Mouse (Mus musculus) forebrain, embryonic 16.5 days (tissue): Measurements from ENCODE around the gene Epn1. TPM values are rescaled to one million over a fixed set of nuclear protein-coding genes. Genes with fewer than 3 reads are reported as not detected.
"Not testable (repeated sequence)": the region's sequence is repeated elsewhere in the genome, so short reads cannot be mapped to it uniquely, and the experiment has no call there.

ENCODE experiments used
- ATAC-seq: fragments of 200-750 bp; cut with Nextera tagmentation; 2 replicates; pipeline ENCODE4 v1.8.0; 2017; ENCODE audit warnings: mild to moderate bottlenecking, moderate library complexity
- H3K27ac ChIP-seq: fragments of 300-500 bp; sonication (generic); 2 replicates; pipeline ENCODE4 v1.5.1; 2014; ENCODE audit warnings: low read length, control low read depth
- H3K27me3 ChIP-seq: fragments of 300-500 bp; sonication (generic); replicated peaks from 2 replicates; pipeline ENCODE4 v1.6.1; 2014; ENCODE audit warnings: low read length; ENCODE audit not compliant: control insufficient read depth, insufficient read depth
- H3K36me3 ChIP-seq: fragments of 300-500 bp; sonication (generic); 2 replicates; pipeline ENCODE4 v1.6.1; 2014; ENCODE audit not compliant: control insufficient read depth, insufficient read depth
- H3K4me1 ChIP-seq: fragments of 300-500 bp; sonication (generic); replicated peaks from 2 replicates; pipeline ENCODE4 v1.6.1; 2014; ENCODE audit warnings: low read length; ENCODE audit not compliant: control insufficient read depth, insufficient read depth
- H3K4me2 ChIP-seq: fragments of 300-500 bp; sonication (generic); 2 replicates; pipeline ENCODE4 v1.6.1; 2014; ENCODE audit warnings: mild to moderate bottlenecking, low read length, control low read depth
- H3K4me3 ChIP-seq: fragments of 300-500 bp; sonication (generic); replicated peaks from 2 replicates; pipeline ENCODE4 v1.5.1; 2014; ENCODE audit warnings: mild to moderate bottlenecking, low read length, control low read depth
- H3K9ac ChIP-seq: fragments of 300-500 bp; sonication (generic); replicated peaks from 2 replicates; pipeline ENCODE4 v1.6.1; 2014; ENCODE audit warnings: low read depth, low read length, control low read depth
- H3K9me3 ChIP-seq: fragments of 300-500 bp; sonication (generic); 2 replicates; pipeline ENCODE4 v1.6.1; 2016; ENCODE audit warnings: low read length; ENCODE audit not compliant: control insufficient read depth
- WGBS: fragments of 180-500 bp; shearing (Covaris S2); extraction: QIAGEN DNeasy Blood & Tissue Kit; methylation state at CpG from one replicate; pipeline ENCODE4 v1.1.7; 2014; 5-methylcytosine and 5-hydroxymethylcytosine counted together
- polyA plus RNA-seq: library from polyadenylated mRNA; unstranded; fragments of >200 nt; fragmentation: Nextera tagmentation; extraction: Ambion mirVana; gene quantifications from 2 replicates; pipeline ENCODE4 v1.2.1, GENCODE M21; 2015

Gene Epn1
- polyA plus RNA-seq, 1 experiment from 2014 or later: 104 TPM

DNA sequence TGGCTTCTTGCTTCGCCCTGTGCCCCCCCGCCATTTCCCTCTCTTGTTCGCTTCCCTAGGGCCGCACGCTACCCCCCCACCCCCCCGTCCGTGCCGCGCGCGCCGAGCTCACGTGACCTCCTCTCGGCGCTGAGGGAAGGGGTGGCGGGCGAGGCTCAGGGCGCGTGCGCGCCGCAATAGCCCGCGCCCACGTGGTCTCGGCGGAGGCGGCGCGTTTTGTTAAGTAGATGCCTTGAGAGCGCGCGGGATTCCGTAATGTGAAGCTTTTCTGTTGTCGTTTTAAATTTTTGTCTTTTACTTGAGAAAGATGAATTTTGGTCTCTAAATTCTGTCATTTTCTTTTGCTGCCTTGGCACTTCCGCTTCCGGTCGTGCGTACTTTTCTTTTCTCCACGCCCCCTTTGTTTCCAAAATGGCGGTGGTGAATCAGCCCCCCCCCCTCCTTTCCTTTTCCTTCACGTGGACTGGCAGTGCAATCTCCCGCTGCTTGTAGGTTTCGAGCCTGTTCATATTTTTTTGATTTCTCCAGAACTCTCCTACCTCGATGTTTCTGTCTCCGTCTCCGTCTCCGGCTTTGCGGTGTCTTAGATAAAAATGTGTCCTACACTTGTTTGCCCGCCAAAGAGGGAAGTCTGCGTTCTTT lies 17.6 kb upstream of the Epn1 start:
- Histone ChIP-seq H3K4me3 (peak overlapping the region; percentile 83), H3K4me1 (peaks cover 45% of the 10 kb centered on the region), H3K27me3 (peaks cover 5% of the 10 kb centered on the region; the same call in 1 of the 2 replicates), H3K9ac (peak overlapping the region; percentile 65), H3K36me3 (0 out of 2 replicates have a peak, but pooled peaks cover 3% of the 10 kb centered on the region), H3K9me3 (no peaks in the 10 kb centered on the region), H3K27ac (peak overlapping the region; percentile 96), H3K4me2 (peak overlapping the region; percentile 97)
- WGBS: 0% methylated on average over 42 of the region's 51 CpGs
- ATAC-seq: peak; percentile 36

GRCm38 (mm10) chr7:5064886-5065285 lies 15.1 kb upstream of the Epn1 start:
- H3K4me1 ChIP-seq: peaks cover 35% of the 10 kb centered on the region
- H3K9ac ChIP-seq: no peak overlapping the region
- ATAC-seq: no peak
- H3K4me3 ChIP-seq: no peak overlapping the region
- peaks cover 11% of the 10 kb centered on the region for H3K36me3 ChIP-seq
- no peak overlapping the region for H3K4me2 ChIP-seq
- no peak overlapping the region for H3K27ac ChIP-seq
- H3K27me3 ChIP-seq: no peaks in the 10 kb centered on the region
- no peaks in the 10 kb centered on the region for H3K9me3 ChIP-seq
- WGBS: 92% methylated on average over 6 of the region's 6 CpGs

DNA sequence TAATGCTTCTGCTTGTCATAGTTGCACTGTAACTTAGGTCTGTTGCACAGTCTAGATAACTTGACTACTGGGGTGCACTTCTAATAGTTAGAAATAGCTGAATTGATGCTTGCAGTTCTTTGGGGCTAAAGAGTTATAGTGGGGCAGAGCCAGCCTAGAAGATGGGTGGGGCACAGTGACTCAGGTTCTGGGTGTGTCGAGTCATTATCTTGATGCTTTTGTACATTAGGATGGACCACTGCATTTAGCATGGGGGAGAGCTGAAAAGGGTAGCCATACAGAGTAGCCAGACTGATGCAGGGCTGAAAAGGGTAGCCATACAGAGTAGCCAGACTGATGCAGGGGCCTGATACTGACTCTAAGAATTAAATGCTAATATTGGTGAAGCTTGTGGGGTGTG lies 6.4 kb upstream of the Epn1 start:
- no peak overlapping the region for H3K4me2 ChIP-seq
- H3K27ac ChIP-seq: no peak overlapping the region
- H3K9ac ChIP-seq: no peak overlapping the region
- no peak overlapping the region for H3K4me3 ChIP-seq
- no peak for ATAC-seq
- H3K9me3 ChIP-seq: no peaks in the 10 kb centered on the region
- H3K27me3 ChIP-seq: no peaks in the 10 kb centered on the region
- no peaks in the 10 kb centered on the region for H3K4me1 ChIP-seq
- 90% methylated on average over 1 of the region's 1 CpGs for WGBS
- H3K36me3 ChIP-seq: peaks cover 41% of the 10 kb centered on the region

DNA sequence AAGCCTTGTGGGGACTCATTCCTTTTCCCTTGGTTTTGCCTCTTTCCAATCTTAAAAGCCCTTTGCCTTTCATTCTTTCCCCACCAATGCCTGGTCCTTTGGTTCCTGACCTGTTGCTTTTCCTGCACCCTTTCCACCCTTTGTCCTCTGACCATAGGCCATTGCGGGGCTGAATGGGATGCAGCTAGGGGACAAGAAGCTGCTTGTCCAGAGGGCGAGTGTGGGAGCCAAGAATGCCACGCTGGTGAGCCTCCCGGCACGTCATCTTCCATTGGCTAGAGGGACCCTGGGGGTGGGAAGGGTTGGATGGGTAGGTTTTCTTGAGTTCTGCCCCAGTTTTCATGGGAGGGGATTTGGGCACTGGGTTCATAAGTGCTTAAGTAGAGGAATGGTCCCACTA lies 5.1 kb upstream of the Epn1 start:
- H3K9me3 ChIP-seq: no peaks in the 10 kb centered on the region
- no peak overlapping the region for H3K27ac ChIP-seq
- no peaks in the 10 kb centered on the region for H3K4me1 ChIP-seq
- peaks cover 38% of the 10 kb centered on the region for H3K36me3 ChIP-seq
- H3K4me2 ChIP-seq: no peak overlapping the region
- no peak overlapping the region for H3K4me3 ChIP-seq
- no peak for ATAC-seq
- H3K9ac ChIP-seq: no peak overlapping the region
- H3K27me3 ChIP-seq: no peaks in the 10 kb centered on the region
- WGBS: 93% methylated on average over 5 of the region's 5 CpGs

DNA sequence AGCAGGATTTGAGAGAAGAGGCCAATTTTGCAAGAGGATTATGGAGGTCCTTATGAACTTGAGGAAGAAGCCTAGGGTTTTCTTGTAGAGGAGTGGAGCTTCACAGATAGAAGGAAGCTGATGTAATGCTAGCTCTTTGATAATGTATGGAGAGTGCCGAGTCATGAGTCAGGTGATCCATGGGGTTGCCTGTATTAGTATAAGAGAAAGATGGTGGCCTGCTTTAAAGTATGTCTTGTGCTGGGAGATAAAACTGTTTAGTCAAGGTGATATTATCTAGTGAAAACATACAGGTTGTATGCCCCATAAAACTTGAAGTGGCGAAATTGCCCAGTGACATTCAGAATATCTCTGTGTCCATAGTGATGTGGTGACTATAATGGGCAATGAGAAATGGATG lies 3.1 kb upstream of the Epn1 start:
- Histone ChIP-seq H3K36me3 (peaks cover 23% of the 10 kb centered on the region), H3K4me3 (no peak overlapping the region), H3K4me2 (no peak overlapping the region), H3K4me1 (peaks cover 14% of the 10 kb centered on the region), H3K9ac (no peak overlapping the region), H3K9me3 (no peaks in the 10 kb centered on the region), H3K27me3 (no peaks in the 10 kb centered on the region), H3K27ac (no peak overlapping the region)
- WGBS: 94% methylated on average over 2 of the region's 2 CpGs
- ATAC-seq: no peak

GRCm38 (mm10) chr7:5079365-5080009 lies 548 bp upstream of the Epn1 start:
- H3K9me3 ChIP-seq, H3K9ac ChIP-seq, H3K27me3 ChIP-seq: not testable (repeated sequence)
- 50% methylated on average over 8 of the region's 13 CpGs for WGBS
- ATAC-seq: peak; percentile 41
- Histone ChIP-seq H3K4me3 (peak overlapping the region; percentile 89), H3K4me1 (peaks cover 19% of the 10 kb centered on the region), H3K36me3 (peaks cover 21% of the 10 kb centered on the region), H3K4me2 (peak overlapping the region; percentile 50), H3K27ac (peak overlapping the region; percentile 54; the same call in 1 of the 2 replicates)

DNA sequence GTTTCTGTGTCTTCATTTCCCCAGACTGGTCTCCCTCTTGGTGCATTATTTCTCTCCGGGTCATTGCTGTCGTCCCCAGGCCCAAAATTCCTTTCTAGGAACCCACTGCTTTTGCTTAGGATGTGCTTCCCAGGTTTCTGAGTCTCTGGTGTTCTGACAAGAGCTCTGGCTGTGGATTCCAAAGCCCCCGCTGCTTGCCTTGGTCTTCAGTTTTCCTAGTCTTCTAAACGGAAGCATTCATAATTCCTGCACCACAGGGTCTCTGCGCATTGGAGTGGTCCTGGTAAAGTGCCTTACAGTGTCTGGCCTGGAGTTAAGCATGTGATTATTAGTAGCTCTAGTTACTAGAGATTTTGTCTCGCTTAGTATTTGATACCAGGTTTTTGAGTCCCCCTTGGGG lies 780 bp downstream of the Epn1 start:
- Histone ChIP-seq H3K27me3 (no peaks in the 10 kb centered on the region), H3K4me3 (peak overlapping the region; percentile 89), H3K9ac (peak overlapping the region; percentile 96), H3K36me3 (peaks cover 21% of the 10 kb centered on the region), H3K9me3 (no peaks in the 10 kb centered on the region), H3K4me2 (peak overlapping the region; percentile 90), H3K4me1 (peaks cover 21% of the 10 kb centered on the region), H3K27ac (peak overlapping the region; percentile 86)
- ATAC-seq: no peak
- WGBS: 16% methylated on average over 6 of the region's 6 CpGs

DNA sequence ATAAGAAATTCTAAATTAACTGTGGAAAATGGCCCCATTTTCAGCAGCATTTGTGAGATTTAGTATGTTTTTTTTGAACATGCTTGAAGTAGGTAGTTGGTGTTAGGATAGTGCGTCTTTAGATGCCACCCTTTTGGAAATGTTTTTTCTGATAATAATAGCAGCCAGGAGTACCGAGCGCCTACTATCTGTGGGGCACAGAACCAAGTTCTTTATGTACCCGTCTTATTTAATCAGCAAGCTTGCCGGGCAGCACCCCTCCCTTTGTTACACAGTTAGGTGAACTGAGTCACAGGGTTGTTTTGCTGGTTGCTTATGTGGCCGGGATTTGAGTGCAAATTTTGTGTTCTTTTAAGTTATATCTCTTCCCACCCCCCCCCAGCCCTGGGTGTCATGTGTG lies 1.2 kb downstream of the Epn1 start:
- no peaks in the 10 kb centered on the region for H3K9me3 ChIP-seq
- peak overlapping the region; percentile 96 for H3K9ac ChIP-seq
- ATAC-seq: no peak
- H3K4me3 ChIP-seq: peak overlapping the region; percentile 89
- H3K4me2 ChIP-seq: peak overlapping the region; percentile 90
- H3K27me3 ChIP-seq: no peaks in the 10 kb centered on the region
- H3K4me1 ChIP-seq: peaks cover 21% of the 10 kb centered on the region
- H3K36me3 ChIP-seq: peaks cover 19% of the 10 kb centered on the region
- 68% methylated on average over 6 of the region's 6 CpGs for WGBS
- H3K27ac ChIP-seq: no peak overlapping the region

- H3K4me3 ChIP-seq: no peak overlapping the region
Observed at GRCm38 (mm10) chr7:5081939-5082338, 1.9 kb downstream of the Epn1 start.

More at GRCm38 (mm10) chr7:5081939-5082338, 1.9 kb downstream of the Epn1 start:
- no peak overlapping the region for H3K27ac ChIP-seq
- H3K9ac ChIP-seq: no peak overlapping the region
- no peak overlapping the region for H3K4me2 ChIP-seq
- no peak for ATAC-seq
- no peaks in the 10 kb centered on the region for H3K27me3 ChIP-seq
- WGBS: 100% methylated on average over 2 of the region's 2 CpGs
- H3K36me3 ChIP-seq: peaks cover 13% of the 10 kb centered on the region; the same call in 1 of the 2 replicates
- peaks cover 21% of the 10 kb centered on the region for H3K4me1 ChIP-seq
- H3K9me3 ChIP-seq: no peaks in the 10 kb centered on the region
